8 mouse cellular contexts compared by ENCODE assay signal in the genomic region with DNA sequence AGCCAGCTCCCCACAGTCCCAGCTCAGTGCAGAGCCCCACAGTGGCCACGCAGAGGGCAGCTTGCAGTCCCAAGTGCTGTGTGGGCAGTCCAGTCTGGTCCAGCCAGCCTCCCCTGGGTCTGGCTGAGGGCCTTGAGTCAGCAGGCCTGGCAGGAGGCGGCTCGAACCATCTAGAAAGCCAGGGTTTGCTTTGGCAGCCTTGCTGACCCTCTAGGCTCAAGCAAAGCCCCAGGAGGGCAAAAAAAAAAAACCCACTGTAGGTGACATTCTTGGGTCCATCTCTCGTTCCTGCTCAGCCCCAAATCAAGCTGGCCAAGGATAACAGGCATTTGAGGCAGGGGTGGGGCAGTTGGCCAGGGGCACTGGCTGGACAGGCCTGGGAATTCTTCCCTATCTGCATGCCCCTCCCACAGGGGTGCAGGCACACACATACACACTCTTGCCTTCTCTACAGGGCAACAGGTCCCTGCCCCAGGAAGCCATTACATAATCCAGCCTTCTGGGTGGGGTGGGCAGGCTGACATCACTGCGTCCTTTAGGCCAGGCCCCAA. TPM values are rescaled to one million over a fixed set of nuclear protein-coding genes. Genes with fewer than 3 reads are reported as not detected.
A peak's percentile ranks its signal among the peaks of the same experiment; 100 is the strongest.
DNase-seq lines count a peak whose midpoint lies in the region; ATAC-seq lines count a peak whose summit lies in the region.

No protein-coding gene starts in this region.

- H3K9me3 ChIP-seq in megakaryocyte, embryonic 14.5 days: no peaks in the 10 kb centered on the region
- H3K9me3 ChIP-seq in embryonic facial prominence, embryonic 14.5 days (ENCODE audit: control insufficient read depth, low read length): no peaks in the 10 kb centered on the region
- H3K9me3 ChIP-seq in limb, embryonic 12.5 days: no peaks in the 10 kb centered on the region
- H3K9me3 ChIP-seq in midbrain, embryonic 15.5 days: no peaks in the 10 kb centered on the region

- no peak for DNase-seq in embryonic facial prominence, embryonic 14.5 days (ENCODE audit: low spot score)
- DNase-seq in heart, postnatal 4 days: peak; percentile 64
- no peak for DNase-seq in right cerebral cortex, postnatal 36 days (ENCODE audit: low spot score in 2 of 2)
- DNase-seq in gastrocnemius, postnatal 10 days: no peak

- H3K4me3 ChIP-seq in megakaryocyte, embryonic 14.5 days (replicated peaks): peak overlapping the region; percentile 98
- H3K4me3 ChIP-seq in embryonic facial prominence, embryonic 14.5 days (ENCODE audit: low read depth, low read length): peak overlapping the region; percentile 99
- H3K4me3 ChIP-seq in limb, embryonic 12.5 days (replicated peaks): peak overlapping the region; percentile 98
- H3K4me3 ChIP-seq in midbrain, embryonic 15.5 days: peak overlapping the region; percentile 94

- no peak for ATAC-seq in megakaryocyte, adult 5-6 weeks (ENCODE audit: poor library complexity, severe bottlenecking)
- ATAC-seq in embryonic facial prominence, embryonic 14.5 days (ENCODE audit: low read depth): no peak
- no peak for ATAC-seq in limb, embryonic 12.5 days (ENCODE audit: insufficient number of reproducible peaks, insufficient read depth, low FRiP score, low TSS enrichment, low read depth)
- no peak for ATAC-seq in midbrain, embryonic 15.5 days (replicated peaks)

- H3K9ac ChIP-seq in embryonic facial prominence, embryonic 14.5 days (ENCODE audit: low read depth, low read length): peak overlapping the region; percentile 98
- peak overlapping the region; percentile 97; the same call in 1 of the 2 replicates for H3K9ac ChIP-seq in limb, embryonic 12.5 days (replicated peaks)
- H3K9ac ChIP-seq in midbrain, embryonic 15.5 days: peak overlapping the region; percentile 93

- peaks cover 79% of the 10 kb centered on the region for H3K4me1 ChIP-seq in megakaryocyte, embryonic 14.5 days
- H3K4me1 ChIP-seq in embryonic facial prominence, embryonic 14.5 days (ENCODE audit: control insufficient read depth, insufficient read depth, low read length): peaks cover 37% of the 10 kb centered on the region
- H3K4me1 ChIP-seq in limb, embryonic 12.5 days (replicated peaks): peaks cover 58% of the 10 kb centered on the region
- peaks cover 56% of the 10 kb centered on the region for H3K4me1 ChIP-seq in midbrain, embryonic 15.5 days

- H3K27ac ChIP-seq in embryonic facial prominence, embryonic 14.5 days (replicated peaks; ENCODE audit: low read depth, low read length): no peak overlapping the region
- peak overlapping the region; percentile 18; the same call in 1 of the 2 replicates for H3K27ac ChIP-seq in limb, embryonic 12.5 days
- H3K27ac ChIP-seq in midbrain, embryonic 15.5 days: no peak overlapping the region

- H3K4me2 ChIP-seq in embryonic facial prominence, embryonic 14.5 days (ENCODE audit: low read depth, low read length): peak overlapping the region; percentile 93
- peak overlapping the region; percentile 87 for H3K4me2 ChIP-seq in limb, embryonic 12.5 days
- H3K4me2 ChIP-seq in midbrain, embryonic 15.5 days: peak overlapping the region; percentile 82

- no peaks in the 10 kb centered on the region for H3K27me3 ChIP-seq in megakaryocyte, embryonic 14.5 days (replicated peaks)
- H3K27me3 ChIP-seq in embryonic facial prominence, embryonic 14.5 days (replicated peaks; ENCODE audit: control insufficient read depth, insufficient read depth, low read length): no peaks in the 10 kb centered on the region
- no peaks in the 10 kb centered on the region for H3K27me3 ChIP-seq in limb, embryonic 12.5 days
- no peaks in the 10 kb centered on the region for H3K27me3 ChIP-seq in midbrain, embryonic 15.5 days (replicated peaks)

- H3K36me3 ChIP-seq in megakaryocyte, embryonic 14.5 days (replicated peaks; ENCODE audit: low read length): peaks cover 60% of the 10 kb centered on the region
- H3K36me3 ChIP-seq in embryonic facial prominence, embryonic 14.5 days (ENCODE audit: control insufficient read depth, insufficient read depth, low read length): peaks cover 51% of the 10 kb centered on the region
- peaks cover 50% of the 10 kb centered on the region for H3K36me3 ChIP-seq in limb, embryonic 12.5 days
- H3K36me3 ChIP-seq in midbrain, embryonic 15.5 days (replicated peaks): peaks cover 13% of the 10 kb centered on the region; the same call in 1 of the 2 replicates

- 57% methylated on average over 5 of the region's 5 CpGs for WGBS in embryonic facial prominence, embryonic 14.5 days
- WGBS in limb, embryonic 12.5 days: 64% methylated on average over 5 of the region's 5 CpGs
- WGBS in midbrain, embryonic 15.5 days: 68% methylated on average over 5 of the region's 5 CpGs

RNA-seq across cellular contexts. Expression of a gene that starts 3.7 kb away (rescaled TPM):
- polyA plus RNA-seq in megakaryocyte, embryonic 14.5 days (2012; ENCODE audit: insufficient read depth, low replicate concordance): 472 and 996 TPM in 2 replicates
- total RNA-seq in megakaryocyte, adult 5-6 weeks (2015): 53.5 and 61.1 TPM in 2 replicates
- total RNA-seq in megakaryocyte, adult 5-6 weeks (2017): 63.3 and 74.8 TPM in 2 replicates
- polyA plus RNA-seq in embryonic facial prominence, embryonic 14.5 days (2014; fragmentation: Nextera tagmentation; extraction: Ambion mirVana): 84.6 and 86.7 TPM in 2 replicates
- total RNA-seq in heart, postnatal 4 days (2021): 100 to 1,000 TPM; 105 TPM
- 122 and 124 TPM in 2 replicates for polyA plus RNA-seq in limb, embryonic 12.5 days (2016; fragmentation: Nextera tagmentation; extraction: Ambion mirVana)
- 61.5 and 66.6 TPM in 2 replicates for polyA plus RNA-seq in midbrain, embryonic 15.5 days (2015; fragmentation: Nextera tagmentation; extraction: Ambion mirVana)
- total RNA-seq in gastrocnemius, postnatal 10 days (2021): 100 to 1,000 TPM; 142 to 160 TPM

RNA-seq across cellular contexts. Expression of a gene that starts 17.4 kb away (rescaled TPM):
- polyA plus RNA-seq in megakaryocyte, embryonic 14.5 days (2012; ENCODE audit: insufficient read depth, low replicate concordance): 91.6 and 121 TPM in 2 replicates
- 8.4 and 10.3 TPM in 2 replicates for total RNA-seq in megakaryocyte, adult 5-6 weeks (2015)
- total RNA-seq in megakaryocyte, adult 5-6 weeks (2017): 16.5 and 30.1 TPM in 2 replicates
- 71.6 and 81.2 TPM in 2 replicates for polyA plus RNA-seq in embryonic facial prominence, embryonic 14.5 days (2014; fragmentation: Nextera tagmentation; extraction: Ambion mirVana)
- total RNA-seq in heart, postnatal 4 days (2021): 10 to 100 TPM; 42.2 to 42.4 TPM
- 95.8 and 102 TPM in 2 replicates for polyA plus RNA-seq in limb, embryonic 12.5 days (2016; fragmentation: Nextera tagmentation; extraction: Ambion mirVana)
- polyA plus RNA-seq in midbrain, embryonic 15.5 days (2015; fragmentation: Nextera tagmentation; extraction: Ambion mirVana): 85.9 and 90.4 TPM in 2 replicates
- total RNA-seq in gastrocnemius, postnatal 10 days (2021): 10 to 100 TPM; 39.9 to 40.3 TPM

RNA-seq across cellular contexts. Expression of a gene that starts 27.5 kb away (rescaled TPM):
- polyA plus RNA-seq in megakaryocyte, embryonic 14.5 days (2012; ENCODE audit: insufficient read depth, low replicate concordance): 61.8 and 135 TPM in 2 replicates
- total RNA-seq in megakaryocyte, adult 5-6 weeks (2015): 61.8 and 72.0 TPM in 2 replicates
- 65.0 and 77.3 TPM in 2 replicates for total RNA-seq in megakaryocyte, adult 5-6 weeks (2017)
- 31.2 and 37.0 TPM in 2 replicates for polyA plus RNA-seq in embryonic facial prominence, embryonic 14.5 days (2014; fragmentation: Nextera tagmentation; extraction: Ambion mirVana)
- total RNA-seq in heart, postnatal 4 days (2021): 10 to 100 TPM; 12.5 to 13.0 TPM
- 51.1 and 51.7 TPM in 2 replicates for polyA plus RNA-seq in limb, embryonic 12.5 days (2016; fragmentation: Nextera tagmentation; extraction: Ambion mirVana)
- 63.4 and 64.3 TPM in 2 replicates for polyA plus RNA-seq in midbrain, embryonic 15.5 days (2015; fragmentation: Nextera tagmentation; extraction: Ambion mirVana)
- 10 to 100 TPM in 1 of 2 experiments, 1 to 10 TPM in 1; 8.6 to 13.1 TPM for total RNA-seq in gastrocnemius, postnatal 10 days (2021)

RNA-seq across cellular contexts. Expression of a gene that starts 27.7 kb away (rescaled TPM):
- 19.4 and 27.8 TPM in 2 replicates for polyA plus RNA-seq in megakaryocyte, embryonic 14.5 days (2012; ENCODE audit: insufficient read depth, low replicate concordance)
- total RNA-seq in megakaryocyte, adult 5-6 weeks (2015): 11.3 and 14.2 TPM in 2 replicates
- 4.4 and 6.6 TPM in 2 replicates for total RNA-seq in megakaryocyte, adult 5-6 weeks (2017)
- 10.3 and 14.4 TPM in 2 replicates for polyA plus RNA-seq in embryonic facial prominence, embryonic 14.5 days (2014; fragmentation: Nextera tagmentation; extraction: Ambion mirVana)
- total RNA-seq in heart, postnatal 4 days (2021): 1 to 10 TPM; 3.2 to 4.6 TPM
- 12.5 and 16.5 TPM in 2 replicates for polyA plus RNA-seq in limb, embryonic 12.5 days (2016; fragmentation: Nextera tagmentation; extraction: Ambion mirVana)
- 42.9 and 50.9 TPM in 2 replicates for polyA plus RNA-seq in midbrain, embryonic 15.5 days (2015; fragmentation: Nextera tagmentation; extraction: Ambion mirVana)
- total RNA-seq in gastrocnemius, postnatal 10 days (2021): 1 to 10 TPM; 4.3 to 6.1 TPM

RNA-seq across cellular contexts. Expression of a gene that starts 51.6 kb away (rescaled TPM):
- 476 and 617 TPM in 2 replicates for polyA plus RNA-seq in megakaryocyte, embryonic 14.5 days (2012; ENCODE audit: insufficient read depth, low replicate concordance)
- 34.5 and 46.0 TPM in 2 replicates for total RNA-seq in megakaryocyte, adult 5-6 weeks (2015)
- 127 and 144 TPM in 2 replicates for total RNA-seq in megakaryocyte, adult 5-6 weeks (2017)
- 104 and 125 TPM in 2 replicates for polyA plus RNA-seq in embryonic facial prominence, embryonic 14.5 days (2014; fragmentation: Nextera tagmentation; extraction: Ambion mirVana)
- total RNA-seq in heart, postnatal 4 days (2021): 100 to 1,000 TPM; 142 to 162 TPM
- polyA plus RNA-seq in limb, embryonic 12.5 days (2016; fragmentation: Nextera tagmentation; extraction: Ambion mirVana): 239 and 260 TPM in 2 replicates
- polyA plus RNA-seq in midbrain, embryonic 15.5 days (2015; fragmentation: Nextera tagmentation; extraction: Ambion mirVana): 107 and 123 TPM in 2 replicates
- 100 to 1,000 TPM; 121 to 141 TPM for total RNA-seq in gastrocnemius, postnatal 10 days (2021)
